Mouse (Mus musculus): ENCODE measurements around the gene Cop1. TPM values are rescaled to one million over a fixed set of nuclear protein-coding genes. Genes with fewer than 3 reads are reported as not detected.
A peak's percentile ranks its signal among the peaks of the same experiment; 100 is the strongest.

The Cop1 gene
- polyA plus RNA-seq, 1 experiment = 116 TPM

- Histone ChIP-seq H3K9ac (ENCODE audit: low read depth, poor library complexity, severe bottlenecking) (no peak overlapping the region), H3K4me3 (ENCODE audit: low read depth, low read length) (no peak overlapping the region), H3K36me3 (ENCODE audit: control insufficient read depth, insufficient read depth, low read length, poor library complexity, severe bottlenecking) (no peaks in the 10 kb centered on the region), H3K4me1 (ENCODE audit: control insufficient read depth, insufficient read depth, low read length) (no peaks in the 10 kb centered on the region), H3K27ac (ENCODE audit: insufficient read depth, low read length) (no peak overlapping the region), H3K9me3 (replicated peaks; ENCODE audit: control insufficient read depth, insufficient read depth, low read length, poor library complexity, severe bottlenecking) (no peaks in the 10 kb centered on the region), H3K27me3 (ENCODE audit: control insufficient read depth, insufficient read depth, low read length, poor library complexity, severe bottlenecking) (no peaks in the 10 kb centered on the region)
- TF ChIP-seq POLR2A (IDR thresholded peaks at IDR 0.05; ENCODE audit: insufficient read depth, low read length) (no peak), CTCF (IDR thresholded peaks at IDR 0.05; ENCODE audit: low read depth, low read length) (no peak), EP300 (IDR thresholded peaks at IDR 0.05; ENCODE audit: insufficient read depth, low read depth, low read length) (no peak)
These were observed 69.4 kb downstream of the Cop1 start for GRCm38 (mm10) chr1:159301418-159302082.

DNA sequence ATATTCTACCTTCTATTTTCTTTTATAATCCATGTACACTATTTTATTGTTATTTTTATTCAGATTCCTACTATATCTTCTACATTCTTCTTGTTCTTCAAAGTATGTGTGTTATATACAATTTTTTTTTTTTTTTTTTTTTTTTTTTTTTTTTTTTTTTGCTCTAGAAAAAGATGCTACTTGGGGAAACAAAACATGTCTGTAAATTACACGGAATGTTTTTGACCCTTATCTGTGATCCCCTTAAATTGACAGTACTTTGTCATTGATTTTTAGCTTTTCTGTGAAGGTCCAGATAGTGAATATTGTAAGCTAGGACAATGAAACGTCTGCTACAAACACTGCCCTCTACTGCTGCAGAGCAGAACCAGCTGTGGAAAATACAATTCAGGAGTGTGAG lies 81.5 kb downstream of the Cop1 start:
- H3K4me1 ChIP-seq (ENCODE audit: control insufficient read depth, insufficient read depth, low read length) = no peaks in the 10 kb centered on the region
- H3K36me3 ChIP-seq (ENCODE audit: control insufficient read depth, insufficient read depth, low read length, poor library complexity, severe bottlenecking) = no peaks in the 10 kb centered on the region; the same call in 1 of the 2 replicates
- no peaks in the 10 kb centered on the region for H3K9me3 ChIP-seq (replicated peaks; ENCODE audit: control insufficient read depth, insufficient read depth, low read length, poor library complexity, severe bottlenecking)
- TF ChIP-seq CTCF (IDR thresholded peaks at IDR 0.05; ENCODE audit: low read depth, low read length) (no peak), POLR2A (IDR thresholded peaks at IDR 0.05; ENCODE audit: insufficient read depth, low read length) (no peak), EP300 (IDR thresholded peaks at IDR 0.05; ENCODE audit: insufficient read depth, low read depth, low read length) (no peak)
- H3K4me3 ChIP-seq (ENCODE audit: low read depth, low read length) = no peak overlapping the region
- no peak overlapping the region for H3K9ac ChIP-seq (ENCODE audit: low read depth, poor library complexity, severe bottlenecking)
- H3K27me3 ChIP-seq (ENCODE audit: control insufficient read depth, insufficient read depth, low read length, poor library complexity, severe bottlenecking) = no peaks in the 10 kb centered on the region
- no peak overlapping the region for H3K27ac ChIP-seq (ENCODE audit: insufficient read depth, low read length)

DNA sequence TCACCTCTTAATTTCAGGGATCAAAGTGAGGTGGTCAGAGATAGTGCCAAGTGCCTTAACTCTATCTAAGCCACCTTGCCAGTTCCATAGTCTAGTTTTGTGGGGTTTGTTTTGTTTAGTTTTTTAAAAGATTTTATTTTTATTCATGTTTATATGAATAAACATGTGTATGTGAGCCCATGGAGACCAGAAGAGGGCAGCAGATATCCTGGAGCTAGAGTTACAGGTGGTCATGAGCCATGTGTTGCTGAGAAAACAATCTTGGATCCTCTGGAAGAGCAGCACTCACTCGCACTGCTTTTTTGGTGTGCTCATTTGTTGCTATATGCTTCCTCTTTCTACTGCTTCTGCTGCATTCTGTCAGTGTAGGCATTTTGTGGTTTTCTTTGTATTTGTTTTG lies 90.5 kb downstream of the Cop1 start:
- Histone ChIP-seq H3K9me3 (replicated peaks; ENCODE audit: control insufficient read depth, insufficient read depth, low read length, poor library complexity, severe bottlenecking) (no peaks in the 10 kb centered on the region), H3K4me3 (ENCODE audit: low read depth, low read length) (no peak overlapping the region), H3K36me3 (ENCODE audit: control insufficient read depth, insufficient read depth, low read length, poor library complexity, severe bottlenecking) (0 out of 2 replicates have a peak, but pooled peaks cover under 1% of the 10 kb centered on the region), H3K4me1 (ENCODE audit: control insufficient read depth, insufficient read depth, low read length) (no peaks in the 10 kb centered on the region), H3K9ac (ENCODE audit: low read depth, poor library complexity, severe bottlenecking) (no peak overlapping the region), H3K27ac (ENCODE audit: insufficient read depth, low read length) (no peak overlapping the region), H3K27me3 (ENCODE audit: control insufficient read depth, insufficient read depth, low read length, poor library complexity, severe bottlenecking) (no peaks in the 10 kb centered on the region)
- no peak for TF ChIP-seq POLR2A (IDR thresholded peaks at IDR 0.05; ENCODE audit: insufficient read depth, low read length)
- TF ChIP-seq EP300 (IDR thresholded peaks at IDR 0.05; ENCODE audit: insufficient read depth, low read depth, low read length) = no peak
- TF ChIP-seq CTCF (IDR thresholded peaks at IDR 0.05; ENCODE audit: low read depth, low read length) = no peak

DNA sequence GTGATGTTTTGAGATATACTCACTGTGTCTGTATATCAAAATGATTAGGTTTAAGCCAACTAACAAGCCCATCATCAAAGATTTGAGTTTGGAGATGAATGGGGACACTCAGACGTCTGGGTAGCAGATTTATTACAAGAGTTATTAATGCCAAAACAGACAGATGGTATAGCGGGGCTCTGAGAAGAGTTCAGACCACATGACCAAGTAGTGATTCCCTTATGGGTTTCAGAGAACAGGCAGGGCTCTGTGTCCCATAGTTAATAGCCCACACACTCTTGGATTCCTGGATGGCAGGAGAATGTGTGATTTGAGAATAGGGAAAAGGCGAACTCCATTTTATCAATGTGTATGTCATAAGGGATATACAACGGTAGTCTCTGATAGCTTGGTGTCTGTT lies 98.9 kb downstream of the Cop1 start:
- Histone ChIP-seq H3K9me3 (replicated peaks; ENCODE audit: control insufficient read depth, insufficient read depth, low read length, poor library complexity, severe bottlenecking) (no peaks in the 10 kb centered on the region), H3K9ac (ENCODE audit: low read depth, poor library complexity, severe bottlenecking) (no peak overlapping the region), H3K36me3 (ENCODE audit: control insufficient read depth, insufficient read depth, low read length, poor library complexity, severe bottlenecking) (peaks cover 10% of the 10 kb centered on the region), H3K4me1 (ENCODE audit: control insufficient read depth, insufficient read depth, low read length) (no peaks in the 10 kb centered on the region), H3K27ac (ENCODE audit: insufficient read depth, low read length) (no peak overlapping the region), H3K4me3 (ENCODE audit: low read depth, low read length) (no peak overlapping the region), H3K27me3 (ENCODE audit: control insufficient read depth, insufficient read depth, low read length, poor library complexity, severe bottlenecking) (no peaks in the 10 kb centered on the region)
- TF ChIP-seq EP300 (IDR thresholded peaks at IDR 0.05; ENCODE audit: insufficient read depth, low read depth, low read length) (no peak), CTCF (IDR thresholded peaks at IDR 0.05; ENCODE audit: low read depth, low read length) (no peak), POLR2A (IDR thresholded peaks at IDR 0.05; ENCODE audit: insufficient read depth, low read length) (no peak)

- Histone ChIP-seq H3K4me3 (ENCODE audit: low read depth, low read length) (no peak overlapping the region), H3K9me3 (replicated peaks; ENCODE audit: control insufficient read depth, insufficient read depth, low read length, poor library complexity, severe bottlenecking) (no peaks in the 10 kb centered on the region), H3K27ac (ENCODE audit: insufficient read depth, low read length) (no peak overlapping the region), H3K36me3 (ENCODE audit: control insufficient read depth, insufficient read depth, low read length, poor library complexity, severe bottlenecking) (peaks cover 8% of the 10 kb centered on the region), H3K9ac (ENCODE audit: low read depth, poor library complexity, severe bottlenecking) (no peak overlapping the region), H3K4me1 (ENCODE audit: control insufficient read depth, insufficient read depth, low read length) (no peaks in the 10 kb centered on the region), H3K27me3 (ENCODE audit: control insufficient read depth, insufficient read depth, low read length, poor library complexity, severe bottlenecking) (no peaks in the 10 kb centered on the region)
- TF ChIP-seq POLR2A (IDR thresholded peaks at IDR 0.05; ENCODE audit: insufficient read depth, low read length) = no peak
- TF ChIP-seq CTCF (IDR thresholded peaks at IDR 0.05; ENCODE audit: low read depth, low read length) = no peak
- TF ChIP-seq EP300 (IDR thresholded peaks at IDR 0.05; ENCODE audit: insufficient read depth, low read depth, low read length) = no peak
These were observed 102.0 kb downstream of the Cop1 start for GRCm38 (mm10) chr1:159334157-159334556.

GRCm38 (mm10) chr1:159342355-159342754 lies 110.2 kb downstream of the Cop1 start:
- Histone ChIP-seq H3K4me3 (ENCODE audit: low read depth, low read length) (no peak overlapping the region), H3K9ac (ENCODE audit: low read depth, poor library complexity, severe bottlenecking) (no peak overlapping the region), H3K27ac (ENCODE audit: insufficient read depth, low read length) (no peak overlapping the region), H3K4me1 (ENCODE audit: control insufficient read depth, insufficient read depth, low read length) (no peaks in the 10 kb centered on the region), H3K27me3 (ENCODE audit: control insufficient read depth, insufficient read depth, low read length, poor library complexity, severe bottlenecking) (no peaks in the 10 kb centered on the region), H3K36me3 (ENCODE audit: control insufficient read depth, insufficient read depth, low read length, poor library complexity, severe bottlenecking) (peaks cover 5% of the 10 kb centered on the region), H3K9me3 (replicated peaks; ENCODE audit: control insufficient read depth, insufficient read depth, low read length, poor library complexity, severe bottlenecking) (no peaks in the 10 kb centered on the region)
- TF ChIP-seq EP300 (IDR thresholded peaks at IDR 0.05; ENCODE audit: insufficient read depth, low read depth, low read length) (0 out of 2 replicates have a peak, but pooled peaks have one; percentile 19), POLR2A (IDR thresholded peaks at IDR 0.05; ENCODE audit: insufficient read depth, low read length) (no peak)
